Mouse (Mus musculus) thymus, postnatal 0 days (tissue): Measurements from ENCODE around the gene Ehd1. TPM values are rescaled to one million over a fixed set of nuclear protein-coding genes. Genes with fewer than 3 reads are reported as not detected.
A peak's percentile ranks its signal among the peaks of the same experiment; 100 is the strongest.

Source experiments
- DNase-seq: peaks from one replicate; pipeline ENCODE4 v3.0.0-alpha.2; 2015; ENCODE audit warnings: low spot score
- polyA plus RNA-seq: library from polyadenylated mRNA; unstranded; fragments of >200 nt; fragmentation: Nextera tagmentation; extraction: Ambion mirVana; gene quantifications from 2 replicates; pipeline ENCODE4 v1.2.1, GENCODE M21; 2015

Gene Ehd1
- polyA plus RNA-seq, 1 experiment from 2014 or later: 29.5 TPM

GRCm38 (mm10) chr19:6260428-6260827, 16.1 kb upstream of the Ehd1 start:
- DNase-seq: peak; percentile 49

GRCm38 (mm10) chr19:6260946-6261345, 15.6 kb upstream of the Ehd1 start:
- DNase-seq: no peak

- no peak for DNase-seq
These were observed 15.1 kb upstream of the Ehd1 start for GRCm38 (mm10) chr19:6261379-6261778.

- peak; percentile 83 for DNase-seq
These were observed 14.3 kb upstream of the Ehd1 start for GRCm38 (mm10) chr19:6262222-6262621.

- DNase-seq: no peak
These were observed 13.6 kb upstream of the Ehd1 start for GRCm38 (mm10) chr19:6262839-6263433.

GRCm38 (mm10) chr19:6264200-6264599, 12.3 kb upstream of the Ehd1 start:
- no peak for DNase-seq

- DNase-seq: no peak
These were observed 11.6 kb upstream of the Ehd1 start for GRCm38 (mm10) chr19:6264945-6265344.

GRCm38 (mm10) chr19:6265727-6266182, 10.8 kb upstream of the Ehd1 start:
- no peak for DNase-seq

- no peak for DNase-seq
These were observed 9.0 kb upstream of the Ehd1 start for GRCm38 (mm10) chr19:6267306-6268169.

GRCm38 (mm10) chr19:6268170-6268528, 8.4 kb upstream of the Ehd1 start:
- peak; percentile 89 for DNase-seq

GRCm38 (mm10) chr19:6268670-6269132, 7.8 kb upstream of the Ehd1 start:
- no peak for DNase-seq

GRCm38 (mm10) chr19:6269798-6270475, 6.6 kb upstream of the Ehd1 start:
- no peak for DNase-seq

- DNase-seq: no peak
These were observed 5.9 kb upstream of the Ehd1 start for GRCm38 (mm10) chr19:6270661-6271060.

GRCm38 (mm10) chr19:6271206-6271605, 5.3 kb upstream of the Ehd1 start:
- DNase-seq: no peak

GRCm38 (mm10) chr19:6272053-6272452, 4.5 kb upstream of the Ehd1 start:
- no peak for DNase-seq

GRCm38 (mm10) chr19:6272738-6273137, 3.8 kb upstream of the Ehd1 start:
- no peak for DNase-seq

GRCm38 (mm10) chr19:6273592-6273991, 2.9 kb upstream of the Ehd1 start:
- no peak for DNase-seq

GRCm38 (mm10) chr19:6273998-6274608, 2.4 kb upstream of the Ehd1 start:
- DNase-seq: no peak

GRCm38 (mm10) chr19:6275740-6276389, 660 bp upstream of the Ehd1 start:
- DNase-seq: peak; percentile 73

- DNase-seq: no peak
These were observed 1.3 kb downstream of the Ehd1 start for GRCm38 (mm10) chr19:6277661-6278438.
